Mouse (Mus musculus): ENCODE results near the gene Rac3. TPM values are rescaled to one million over a fixed set of nuclear protein-coding genes. Genes with fewer than 3 reads are reported as not detected.
A peak's percentile ranks its signal among the peaks of the same experiment; 100 is the strongest.
"Not testable (repeated sequence)": the region's sequence is repeated elsewhere in the genome, so short reads cannot be mapped to it uniquely, and the experiment has no call there.

Gene Rac3
- polyA plus RNA-seq (2012; rRNA removed), result 8.5 and 10.1 TPM in 2 replicates

GRCm38 (mm10) chr11:120721124-120722066 lies at the start of gene Rac3:
Gene Rac3, plus strand, starts transcription at chr11:120721470.
- DNase-seq (ENCODE audit: low read depth, low spot score), result no peak
- WGBS, result 2% methylated on average over 90 of the region's 90 CpGs

GRCm38 (mm10) chr11:120672687-120673593 lies 48.3 kb upstream of the Rac3 start, which contains the start of gene Aspscr1:
Gene Aspscr1, plus strand, starts transcription at chr11:120672973.
- peak; percentile 69 for DNase-seq (ENCODE audit: low read depth, low spot score)
- under 1% methylated on average over 83 of the region's 83 CpGs for WGBS

DNA sequence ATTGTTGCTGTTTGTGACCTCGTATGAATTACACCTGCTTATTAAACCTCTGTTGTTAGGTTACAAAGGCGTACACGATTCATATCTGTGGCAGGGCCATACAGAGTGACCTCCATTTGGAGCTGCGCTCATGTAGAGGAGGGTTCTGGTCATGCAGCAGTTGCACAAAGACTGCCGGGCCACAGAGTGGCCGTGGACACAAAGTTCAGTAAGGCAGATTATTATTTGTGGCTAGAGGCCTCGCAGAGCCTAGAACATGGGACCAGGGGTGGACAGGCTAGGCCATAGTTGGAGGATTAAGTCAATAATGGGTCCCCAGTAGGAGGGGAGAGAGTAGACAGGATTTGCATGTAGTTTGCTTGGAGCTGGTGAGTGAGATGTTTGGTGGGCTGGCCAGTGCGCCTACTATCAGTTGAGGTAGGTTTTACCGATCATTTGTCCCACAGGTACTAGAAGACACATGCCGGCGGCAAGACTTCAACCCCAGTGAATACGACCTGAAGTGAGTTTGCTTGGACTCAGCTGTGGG lies 47.6 kb upstream of the Rac3 start:
- no peak for DNase-seq (ENCODE audit: low read depth, low spot score)
- 20% methylated on average over 12 of the region's 12 CpGs for WGBS

GRCm38 (mm10) chr11:120675875-120676274 lies 45.4 kb upstream of the Rac3 start:
- 74% methylated on average over 5 of the region's 5 CpGs for WGBS
- not testable (repeated sequence) for DNase-seq (ENCODE audit: low read depth, low spot score)

DNA sequence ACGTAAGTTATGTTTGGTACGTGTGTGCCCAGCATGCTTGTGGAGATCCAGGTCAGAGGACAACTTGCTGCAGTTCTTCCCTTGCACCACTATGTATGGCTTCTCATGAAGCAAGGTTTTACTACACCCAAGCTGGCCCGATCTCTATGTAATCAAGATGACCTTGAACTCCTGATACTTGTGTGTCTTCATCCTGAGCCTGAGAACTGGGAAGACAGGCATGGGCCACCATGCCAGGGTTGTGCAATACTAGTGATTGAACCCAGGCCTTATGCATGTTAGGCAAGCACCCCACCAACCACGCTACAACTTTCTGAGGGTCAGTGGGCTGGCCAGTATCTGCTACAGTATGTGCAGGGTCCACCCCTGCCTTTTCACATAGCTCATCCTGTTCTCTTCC lies 44.3 kb upstream of the Rac3 start:
- DNase-seq (ENCODE audit: low read depth, low spot score), result no peak
- WGBS, result 76% methylated on average over 4 of the region's 4 CpGs

DNA sequence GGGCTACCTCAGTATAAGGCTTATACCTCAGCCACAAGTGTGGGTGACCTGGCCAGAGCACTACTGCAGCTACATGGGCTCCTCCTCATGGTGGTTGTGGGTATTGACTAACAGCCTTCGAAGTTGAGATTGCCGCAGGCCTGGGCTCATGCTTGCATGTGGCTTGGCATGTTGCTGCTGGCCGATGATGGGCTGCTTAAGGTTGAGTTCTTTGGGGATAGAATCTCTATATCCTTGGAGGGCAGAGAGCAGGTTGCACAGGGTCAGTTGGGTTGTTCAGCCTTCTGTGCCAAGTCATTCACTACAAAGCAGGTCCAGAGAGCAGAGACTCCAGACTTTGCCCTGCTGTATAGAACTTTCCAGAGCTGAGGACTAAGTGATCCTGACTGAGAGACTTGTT lies 41.4 kb upstream of the Rac3 start:
- WGBS, result 73% methylated on average over 3 of the region's 3 CpGs

DNA sequence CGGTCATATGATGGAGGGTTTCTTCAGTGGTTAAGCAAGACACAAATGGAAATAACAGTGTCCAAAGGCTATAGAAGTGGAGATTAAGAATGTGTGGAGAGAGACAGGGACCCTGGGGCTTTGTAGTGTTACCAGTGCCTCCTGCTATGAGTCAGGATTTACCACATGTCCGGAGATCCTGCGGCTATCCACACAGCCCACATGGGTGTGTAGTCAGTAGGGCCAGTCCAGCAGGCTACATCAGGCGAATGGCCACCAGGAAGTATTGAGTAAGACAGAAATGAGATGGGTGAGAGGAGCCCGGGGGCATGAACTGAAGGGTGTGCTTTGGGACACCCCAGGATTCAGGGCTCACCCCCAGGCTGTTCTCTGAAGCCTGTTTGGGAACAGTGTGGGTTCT lies 38.6 kb upstream of the Rac3 start:
- WGBS, result 94% methylated on average over 5 of the region's 5 CpGs
- DNase-seq (ENCODE audit: low read depth, low spot score), result no peak

More for the DNA sequence above, 41.4 kb upstream of the Rac3 start:
- no peak for DNase-seq (ENCODE audit: low read depth, low spot score)

DNA sequence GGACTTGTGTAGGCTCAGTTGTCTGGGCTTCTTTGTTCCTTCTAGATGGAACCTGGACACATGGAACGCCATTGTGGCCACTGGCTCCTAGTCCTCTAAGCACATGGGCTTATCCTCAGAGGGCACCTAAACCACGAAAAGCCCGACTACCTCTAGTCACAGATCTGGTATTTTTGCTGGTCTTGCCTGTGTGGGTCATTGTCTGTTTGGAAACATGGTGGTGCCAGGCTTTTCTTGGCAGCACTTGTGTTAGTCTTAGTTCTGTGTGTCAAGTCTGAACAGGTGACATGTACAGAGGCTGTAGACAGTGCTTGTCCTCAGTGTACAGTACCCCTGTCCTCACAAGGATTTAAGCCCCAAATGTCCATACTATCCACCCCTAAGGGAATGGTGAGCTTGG lies 37.7 kb upstream of the Rac3 start:
- DNase-seq (ENCODE audit: low read depth, low spot score), result no peak
- WGBS, result 95% methylated on average over 3 of the region's 3 CpGs

- 87% methylated on average over 2 of the region's 2 CpGs for WGBS
- DNase-seq (ENCODE audit: low read depth, low spot score), result no peak
These were observed 37.2 kb upstream of the Rac3 start for GRCm38 (mm10) chr11:120684086-120684485.

DNA sequence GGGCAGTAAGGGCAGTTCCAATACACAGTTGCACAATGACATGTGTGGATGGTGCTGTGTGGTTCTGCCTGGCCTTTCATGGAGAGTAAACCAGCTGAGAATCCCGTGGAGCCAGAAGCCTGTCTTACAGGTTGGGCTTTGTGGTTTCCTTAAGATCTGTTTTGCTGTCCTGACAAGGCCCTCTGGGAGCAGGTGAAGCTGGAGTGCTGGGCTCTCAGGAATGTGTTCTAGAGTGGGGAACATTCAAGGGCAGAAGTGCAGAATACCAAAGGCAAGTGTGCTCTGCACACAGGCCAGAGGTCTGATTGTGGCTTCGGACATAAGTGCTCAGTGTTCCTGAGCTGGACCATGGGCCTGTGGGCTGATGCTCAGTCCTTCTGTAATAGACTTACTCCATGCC lies 36.6 kb upstream of the Rac3 start:
- DNase-seq (ENCODE audit: low read depth, low spot score), result no peak
- 83% methylated on average over 2 of the region's 2 CpGs for WGBS

DNA sequence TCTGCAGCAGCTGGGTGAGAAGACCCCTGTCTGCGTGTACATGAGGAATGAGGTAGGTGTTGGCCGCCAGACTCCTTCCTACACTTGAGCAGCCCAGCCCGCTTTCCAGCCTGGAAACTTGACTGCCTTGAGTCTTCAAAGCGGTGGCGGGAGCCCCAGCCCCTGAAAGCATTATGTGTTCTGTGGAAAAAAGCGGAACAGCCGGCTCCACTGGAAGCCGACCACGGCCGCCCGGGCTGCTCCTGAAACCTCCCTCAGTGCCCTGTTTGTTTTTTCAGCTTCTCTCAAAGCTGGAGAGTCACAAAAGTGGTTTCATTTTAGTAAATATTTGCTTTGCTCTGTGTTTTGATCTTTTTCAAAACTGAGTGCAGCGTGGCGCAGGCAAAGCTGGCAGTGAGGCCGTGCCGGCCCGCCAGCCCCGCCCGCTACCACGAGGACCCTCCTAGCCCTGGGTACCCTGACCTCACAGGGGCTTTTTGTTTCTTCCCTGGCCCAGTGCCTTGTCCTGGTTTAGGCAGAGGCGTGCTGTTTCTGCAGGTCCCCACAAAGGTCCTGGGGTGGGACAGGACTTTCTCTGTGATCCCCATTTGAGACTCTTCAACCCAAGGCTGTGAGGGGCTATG lies 34.5 kb upstream of the Rac3 start:
- no peak for DNase-seq (ENCODE audit: low read depth, low spot score)
- WGBS, result 72% methylated on average over 20 of the region's 20 CpGs

DNA sequence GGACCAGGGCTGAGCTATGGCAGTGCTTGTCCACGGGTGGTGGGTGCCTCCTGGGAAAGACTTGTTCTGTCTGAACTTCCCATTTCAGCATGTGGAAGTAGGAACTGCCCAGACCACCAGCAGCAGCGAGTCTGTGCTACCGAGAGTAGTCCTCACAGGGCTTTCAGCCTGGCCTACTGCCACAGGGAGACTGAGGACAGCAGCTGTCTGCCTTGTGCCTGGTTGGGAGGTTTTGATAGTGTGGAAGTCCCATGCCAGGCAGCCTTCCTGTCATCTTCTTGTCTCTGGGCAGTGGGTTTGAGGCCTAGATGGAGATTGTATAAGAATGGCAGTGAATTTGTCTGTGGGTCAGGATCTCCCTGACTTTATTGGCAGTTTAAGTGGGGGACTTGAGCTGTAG lies 31.9 kb upstream of the Rac3 start:
- DNase-seq (ENCODE audit: low read depth, low spot score), result no peak
- 89% methylated on average over 3 of the region's 3 CpGs for WGBS

GRCm38 (mm10) chr11:120692471-120693011 lies 28.7 kb upstream of the Rac3 start:
- WGBS, result 38% methylated on average over 4 of the region's 4 CpGs
- DNase-seq (ENCODE audit: low read depth, low spot score), result no peak

- DNase-seq (ENCODE audit: low read depth, low spot score), result no peak
- WGBS, result 84% methylated on average over 3 of the region's 3 CpGs
These were observed 27.8 kb upstream of the Rac3 start for GRCm38 (mm10) chr11:120693461-120693860.

GRCm38 (mm10) chr11:120695184-120695583 lies 26.1 kb upstream of the Rac3 start:
- 71% methylated on average over 4 of the region's 4 CpGs for WGBS
- DNase-seq (ENCODE audit: low read depth, low spot score), result no peak

DNA sequence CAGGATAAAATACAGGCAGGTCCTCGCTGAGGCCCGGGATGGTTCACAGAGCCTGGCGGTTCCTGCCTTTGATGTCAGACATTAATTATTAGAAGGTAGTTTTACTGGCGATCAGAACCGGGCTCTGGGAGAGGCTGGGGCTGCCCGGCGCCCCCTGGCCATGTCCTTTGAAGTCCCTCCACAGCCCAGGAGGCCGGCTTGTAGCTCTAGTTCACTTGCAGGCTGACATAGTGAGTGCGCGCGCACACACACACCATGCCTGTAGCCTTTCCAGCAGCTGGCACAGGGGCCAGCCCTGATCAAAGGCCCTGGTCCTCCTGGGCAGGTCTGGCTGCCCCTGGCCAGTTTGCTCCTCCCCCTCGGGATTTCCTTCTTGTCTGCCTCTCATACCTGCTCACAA lies 25.6 kb upstream of the Rac3 start:
- no peak for DNase-seq (ENCODE audit: low read depth, low spot score)
- WGBS, result 80% methylated on average over 12 of the region's 12 CpGs

DNA sequence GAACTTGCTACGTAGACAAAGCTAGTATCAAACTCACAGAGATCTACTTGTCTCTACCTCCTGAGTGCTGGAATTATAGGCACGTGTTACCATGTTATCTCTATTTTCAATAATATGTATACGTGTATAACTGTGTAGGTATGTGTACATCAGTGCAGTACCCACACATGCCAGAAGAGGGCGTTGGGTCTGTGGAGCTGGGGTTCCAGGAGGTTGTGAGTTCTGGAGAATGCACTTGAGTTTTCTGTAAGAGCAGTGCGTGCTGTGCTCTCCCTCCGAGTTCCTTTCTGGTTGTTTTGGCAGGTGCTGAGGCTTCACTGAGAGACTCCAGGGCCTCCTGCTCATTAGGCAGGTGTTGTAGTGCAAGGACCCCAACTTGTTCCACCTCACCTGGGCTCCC lies 24.7 kb upstream of the Rac3 start:
- 93% methylated on average over 6 of the region's 6 CpGs for WGBS
- DNase-seq (ENCODE audit: low read depth, low spot score), result no peak

GRCm38 (mm10) chr11:120697741-120698140 lies 23.5 kb upstream of the Rac3 start:
- DNase-seq (ENCODE audit: low read depth, low spot score), result no peak
- whole genome bisulfite sequencing, result 73% methylated on average over 10 of the region's 10 CpGs

DNA sequence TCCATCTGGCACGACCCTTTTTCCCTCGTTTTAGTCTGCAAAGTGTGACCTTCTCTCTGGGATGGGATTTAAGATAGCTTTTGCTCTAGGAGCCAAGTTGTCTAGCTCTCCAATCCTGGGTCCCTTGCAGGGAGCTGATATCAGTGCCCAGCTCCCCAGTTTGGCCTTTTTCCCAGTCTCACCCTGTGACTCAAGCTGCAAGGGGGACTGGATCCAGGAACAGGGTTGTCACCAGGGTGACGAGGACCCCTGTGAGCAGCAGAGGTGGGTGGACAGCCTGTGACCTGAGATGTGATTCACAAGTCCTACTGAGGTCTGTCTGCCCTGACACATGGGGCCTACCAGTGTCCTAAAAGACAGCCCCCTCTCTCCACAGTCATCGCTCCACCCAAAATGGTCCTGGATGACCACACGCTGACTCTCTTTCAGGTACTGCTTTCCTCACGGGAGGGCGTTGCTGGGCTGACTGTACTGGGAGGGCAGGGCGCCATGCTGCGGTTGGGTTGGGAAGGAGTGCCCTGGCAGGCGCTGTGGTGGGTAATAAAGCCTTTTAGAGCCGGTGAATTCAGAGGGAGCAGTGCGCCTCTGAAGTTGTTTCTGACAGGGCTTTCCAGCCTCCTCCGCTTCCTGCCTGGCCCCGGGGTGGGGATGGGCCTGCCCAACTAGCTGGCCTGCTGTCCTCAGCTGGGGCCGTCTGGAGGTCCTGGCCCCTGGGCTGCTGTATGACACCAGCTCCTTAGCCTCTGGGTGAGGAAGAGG lies 17.4 kb upstream of the Rac3 start:
- DNase-seq (ENCODE audit: low read depth, low spot score), result no peak
- 36% methylated on average over 15 of the region's 15 CpGs for WGBS
